Mouse (Mus musculus): Measurements from ENCODE around the gene Cycs. TPM values are rescaled to one million over a fixed set of nuclear protein-coding genes. Genes with fewer than 3 reads are reported as not detected.

The Cycs gene
- polyA plus RNA-seq, 1 experiment from 2014 or later, result 54.7 TPM

- H3K36me3 ChIP-seq (ENCODE audit: control insufficient read depth, insufficient read depth, low read length), result no peaks in the 10 kb centered on the region
- no peak overlapping the region for H3K27ac ChIP-seq (ENCODE audit: low read length)
- H3K27me3 ChIP-seq (ENCODE audit: control insufficient read depth, insufficient read depth, low read length), result no peaks in the 10 kb centered on the region
- no peak for ATAC-seq (ENCODE audit: insufficient number of reproducible peaks, insufficient read depth, low FRiP score, low read depth)
- no peaks in the 10 kb centered on the region for H3K9me3 ChIP-seq (ENCODE audit: control insufficient read depth, low read depth, low read length)
- H3K4me1 ChIP-seq (ENCODE audit: control insufficient read depth, insufficient read depth, low read length), result no peaks in the 10 kb centered on the region
- H3K4me3 ChIP-seq (ENCODE audit: low read depth, low read length), result no peak overlapping the region
- H3K4me2 ChIP-seq (replicated peaks; ENCODE audit: low read depth, low read length), result no peak overlapping the region
- H3K9ac ChIP-seq (replicated peaks; ENCODE audit: low read depth, low read length), result no peak overlapping the region
- WGBS, result 87% methylated on average over 2 of the region's 2 CpGs
Observed at GRCm38 (mm10) chr6:50587412-50587811, 21.1 kb upstream of the Cycs start.

- no peaks in the 10 kb centered on the region for H3K27me3 ChIP-seq (ENCODE audit: control insufficient read depth, insufficient read depth, low read length)
- H3K9me3 ChIP-seq (ENCODE audit: control insufficient read depth, low read depth, low read length), result no peaks in the 10 kb centered on the region
- WGBS, result 37% methylated on average over 5 of the region's 5 CpGs
- no peak overlapping the region for H3K9ac ChIP-seq (replicated peaks; ENCODE audit: low read depth, low read length)
- H3K27ac ChIP-seq (ENCODE audit: low read length), result no peak overlapping the region
- no peak overlapping the region for H3K4me2 ChIP-seq (replicated peaks; ENCODE audit: low read depth, low read length)
- H3K4me3 ChIP-seq (ENCODE audit: low read depth, low read length), result no peak overlapping the region
- H3K36me3 ChIP-seq (ENCODE audit: control insufficient read depth, insufficient read depth, low read length), result no peaks in the 10 kb centered on the region
- ATAC-seq (ENCODE audit: insufficient number of reproducible peaks, insufficient read depth, low FRiP score, low read depth), result no peak
- H3K4me1 ChIP-seq (ENCODE audit: control insufficient read depth, insufficient read depth, low read length), result no peaks in the 10 kb centered on the region
Observed at GRCm38 (mm10) chr6:50586316-50586715, 20.0 kb upstream of the Cycs start.

- Histone ChIP-seq H3K9ac (replicated peaks; ENCODE audit: low read depth, low read length) (no peak overlapping the region), H3K4me1 (ENCODE audit: control insufficient read depth, insufficient read depth, low read length) (no peaks in the 10 kb centered on the region), H3K27ac (ENCODE audit: low read length) (no peak overlapping the region), H3K4me3 (ENCODE audit: low read depth, low read length) (no peak overlapping the region), H3K27me3 (ENCODE audit: control insufficient read depth, insufficient read depth, low read length) (no peaks in the 10 kb centered on the region), H3K4me2 (replicated peaks; ENCODE audit: low read depth, low read length) (no peak overlapping the region), H3K36me3 (ENCODE audit: control insufficient read depth, insufficient read depth, low read length) (no peaks in the 10 kb centered on the region), H3K9me3 (ENCODE audit: control insufficient read depth, low read depth, low read length) (no peaks in the 10 kb centered on the region)
- WGBS, result 54% methylated on average over 7 of the region's 7 CpGs
- no peak for ATAC-seq (ENCODE audit: insufficient number of reproducible peaks, insufficient read depth, low FRiP score, low read depth)
Observed at GRCm38 (mm10) chr6:50585733-50586132, 19.4 kb upstream of the Cycs start.

- H3K27ac ChIP-seq (ENCODE audit: low read length), result no peak overlapping the region
- no peaks in the 10 kb centered on the region for H3K9me3 ChIP-seq (ENCODE audit: control insufficient read depth, low read depth, low read length)
- H3K36me3 ChIP-seq (ENCODE audit: control insufficient read depth, insufficient read depth, low read length), result no peaks in the 10 kb centered on the region
- ATAC-seq (ENCODE audit: insufficient number of reproducible peaks, insufficient read depth, low FRiP score, low read depth), result no peak
- H3K27me3 ChIP-seq (ENCODE audit: control insufficient read depth, insufficient read depth, low read length), result no peaks in the 10 kb centered on the region
- 0 out of 2 replicates have a peak, but pooled peaks cover 3% of the 10 kb centered on the region for H3K4me1 ChIP-seq (ENCODE audit: control insufficient read depth, insufficient read depth, low read length)
- no peak overlapping the region for H3K4me2 ChIP-seq (replicated peaks; ENCODE audit: low read depth, low read length)
- 80% methylated on average over 1 of the region's 1 CpGs for WGBS
- no peak overlapping the region for H3K4me3 ChIP-seq (ENCODE audit: low read depth, low read length)
- H3K9ac ChIP-seq (replicated peaks; ENCODE audit: low read depth, low read length), result no peak overlapping the region
Observed at GRCm38 (mm10) chr6:50571661-50572060, 5.3 kb upstream of the Cycs start.

- H3K4me2 ChIP-seq (replicated peaks; ENCODE audit: low read depth, low read length), result peak overlapping the region; percentile 61
- peak overlapping the region; percentile 62 for H3K4me3 ChIP-seq (ENCODE audit: low read depth, low read length)
- H3K27me3 ChIP-seq (ENCODE audit: control insufficient read depth, insufficient read depth, low read length), result no peaks in the 10 kb centered on the region
- peak overlapping the region; percentile 71 for H3K9ac ChIP-seq (replicated peaks; ENCODE audit: low read depth, low read length)
- peak overlapping the region; percentile 82 for H3K27ac ChIP-seq (ENCODE audit: low read length)
- ATAC-seq (ENCODE audit: insufficient number of reproducible peaks, insufficient read depth, low FRiP score, low read depth), result no peak
- peaks cover 5% of the 10 kb centered on the region; the same call in 1 of the 2 replicates for H3K36me3 ChIP-seq (ENCODE audit: control insufficient read depth, insufficient read depth, low read length)
- 0 out of 2 replicates have a peak, but pooled peaks cover 5% of the 10 kb centered on the region for H3K4me1 ChIP-seq (ENCODE audit: control insufficient read depth, insufficient read depth, low read length)
- no peaks in the 10 kb centered on the region for H3K9me3 ChIP-seq (ENCODE audit: control insufficient read depth, low read depth, low read length)
- WGBS, result 11% methylated on average over 6 of the region's 6 CpGs
Observed at GRCm38 (mm10) chr6:50566997-50567255, 588 bp upstream of the Cycs start.

DNA sequence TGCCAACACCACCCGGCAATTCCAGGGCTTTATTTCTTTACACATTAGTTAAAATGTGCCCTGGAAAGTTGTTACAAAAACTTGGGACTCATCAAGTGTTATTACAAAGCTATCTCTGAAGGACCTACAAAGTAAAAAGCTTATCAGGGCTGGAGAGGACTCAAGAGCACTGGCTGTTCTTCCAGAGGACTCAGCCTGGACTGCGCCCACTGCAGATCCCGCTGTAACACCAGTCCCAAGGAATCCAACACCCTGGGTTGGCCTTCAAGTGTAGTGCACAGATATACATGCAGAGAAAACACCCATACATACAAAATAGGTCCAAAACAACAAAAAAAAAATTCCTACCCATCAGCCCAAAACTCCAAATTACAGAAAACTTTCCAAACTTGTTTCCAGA is 2.7 kb downstream of the Cycs start:
- no peak overlapping the region for H3K27ac ChIP-seq (ENCODE audit: low read length)
- peaks cover 5% of the 10 kb centered on the region; the same call in 1 of the 2 replicates for H3K36me3 ChIP-seq (ENCODE audit: control insufficient read depth, insufficient read depth, low read length)
- H3K9ac ChIP-seq (replicated peaks; ENCODE audit: low read depth, low read length), result no peak overlapping the region
- H3K9me3 ChIP-seq (ENCODE audit: control insufficient read depth, low read depth, low read length), result no peaks in the 10 kb centered on the region
- no peak overlapping the region for H3K4me3 ChIP-seq (ENCODE audit: low read depth, low read length)
- H3K27me3 ChIP-seq (ENCODE audit: control insufficient read depth, insufficient read depth, low read length), result no peaks in the 10 kb centered on the region
- no peak for ATAC-seq (ENCODE audit: insufficient number of reproducible peaks, insufficient read depth, low FRiP score, low read depth)
- no peak overlapping the region for H3K4me2 ChIP-seq (replicated peaks; ENCODE audit: low read depth, low read length)
- WGBS, result 93% methylated on average over 3 of the region's 3 CpGs
- H3K4me1 ChIP-seq (ENCODE audit: control insufficient read depth, insufficient read depth, low read length), result 0 out of 2 replicates have a peak, but pooled peaks cover 5% of the 10 kb centered on the region

- ATAC-seq (ENCODE audit: insufficient number of reproducible peaks, insufficient read depth, low FRiP score, low read depth), result no peak
- no peak overlapping the region for H3K4me2 ChIP-seq (replicated peaks; ENCODE audit: low read depth, low read length)
- 0 out of 2 replicates have a peak, but pooled peaks cover 5% of the 10 kb centered on the region for H3K4me1 ChIP-seq (ENCODE audit: control insufficient read depth, insufficient read depth, low read length)
- H3K27ac ChIP-seq (ENCODE audit: low read length), result no peak overlapping the region
- H3K9me3 ChIP-seq (ENCODE audit: control insufficient read depth, low read depth, low read length), result no peaks in the 10 kb centered on the region
- H3K27me3 ChIP-seq (ENCODE audit: control insufficient read depth, insufficient read depth, low read length), result no peaks in the 10 kb centered on the region
- 91% methylated on average over 4 of the region's 4 CpGs for WGBS
- peaks cover 5% of the 10 kb centered on the region; the same call in 1 of the 2 replicates for H3K36me3 ChIP-seq (ENCODE audit: control insufficient read depth, insufficient read depth, low read length)
- no peak overlapping the region for H3K9ac ChIP-seq (replicated peaks; ENCODE audit: low read depth, low read length)
- H3K4me3 ChIP-seq (ENCODE audit: low read depth, low read length), result no peak overlapping the region
Observed at GRCm38 (mm10) chr6:50562421-50562820, 3.9 kb downstream of the Cycs start.

GRCm38 (mm10) chr6:50560776-50561175 is 5.6 kb downstream of the Cycs start:
- Histone ChIP-seq H3K9ac (replicated peaks; ENCODE audit: low read depth, low read length) (no peak overlapping the region), H3K9me3 (ENCODE audit: control insufficient read depth, low read depth, low read length) (no peaks in the 10 kb centered on the region), H3K4me2 (replicated peaks; ENCODE audit: low read depth, low read length) (no peak overlapping the region), H3K36me3 (ENCODE audit: control insufficient read depth, insufficient read depth, low read length) (peaks cover 5% of the 10 kb centered on the region; the same call in 1 of the 2 replicates), H3K4me3 (ENCODE audit: low read depth, low read length) (no peak overlapping the region), H3K27ac (ENCODE audit: low read length) (no peak overlapping the region), H3K4me1 (ENCODE audit: control insufficient read depth, insufficient read depth, low read length) (0 out of 2 replicates have a peak, but pooled peaks cover 3% of the 10 kb centered on the region), H3K27me3 (ENCODE audit: control insufficient read depth, insufficient read depth, low read length) (no peaks in the 10 kb centered on the region)
- ATAC-seq (ENCODE audit: insufficient number of reproducible peaks, insufficient read depth, low FRiP score, low read depth), result no peak
- 92% methylated on average over 1 of the region's 1 CpGs for WGBS

DNA sequence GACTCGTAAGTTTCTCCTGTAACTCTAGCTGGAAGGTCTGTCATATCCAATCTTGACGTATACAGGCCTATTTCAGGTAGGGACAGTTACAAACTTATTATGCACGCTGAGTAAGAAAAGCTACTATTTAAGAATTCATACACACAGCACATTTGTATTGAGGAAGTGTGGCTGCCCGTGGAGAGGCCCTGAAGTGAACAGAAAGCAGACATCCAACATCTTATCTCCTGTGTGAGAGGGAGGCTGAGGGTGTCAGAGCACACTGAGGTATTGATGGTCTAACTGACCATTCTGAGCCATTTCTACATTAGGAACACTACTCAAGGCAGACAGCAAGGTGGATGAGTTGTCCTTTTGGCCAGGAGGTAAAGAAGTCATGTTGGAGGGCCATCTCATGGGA is 7.5 kb downstream of the Cycs start:
- Histone ChIP-seq H3K36me3 (ENCODE audit: control insufficient read depth, insufficient read depth, low read length) (peaks cover 2% of the 10 kb centered on the region; the same call in 1 of the 2 replicates), H3K27me3 (ENCODE audit: control insufficient read depth, insufficient read depth, low read length) (no peaks in the 10 kb centered on the region), H3K4me2 (replicated peaks; ENCODE audit: low read depth, low read length) (no peak overlapping the region), H3K4me1 (ENCODE audit: control insufficient read depth, insufficient read depth, low read length) (no peaks in the 10 kb centered on the region), H3K27ac (ENCODE audit: low read length) (no peak overlapping the region), H3K9me3 (ENCODE audit: control insufficient read depth, low read depth, low read length) (no peaks in the 10 kb centered on the region), H3K4me3 (ENCODE audit: low read depth, low read length) (no peak overlapping the region), H3K9ac (replicated peaks; ENCODE audit: low read depth, low read length) (no peak overlapping the region)
- WGBS, result 84% methylated on average over 4 of the region's 4 CpGs
- ATAC-seq (ENCODE audit: insufficient number of reproducible peaks, insufficient read depth, low FRiP score, low read depth), result no peak
